Comparison of ENCODE assay signal across 19 mouse cellular contexts in the genomic region with DNA sequence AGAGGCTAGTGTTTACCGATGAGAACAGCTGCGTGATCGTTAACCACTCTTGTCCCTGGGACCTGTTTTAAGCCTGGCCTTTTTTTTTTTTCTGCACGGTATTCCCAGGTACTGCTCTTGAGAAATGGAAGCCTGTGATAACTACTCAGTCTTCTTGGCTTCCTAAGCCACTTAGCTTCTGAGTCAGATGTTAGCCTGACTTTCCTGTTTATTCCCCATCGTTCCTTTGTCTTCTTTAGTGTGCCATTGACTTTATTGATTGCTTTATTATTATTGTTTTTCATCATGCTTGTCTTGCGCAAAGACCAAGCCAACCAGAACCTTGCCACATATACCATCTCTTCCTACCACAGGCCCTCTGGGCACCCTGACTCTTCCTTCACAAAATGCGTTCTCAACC. TPM values are rescaled to one million over a fixed set of nuclear protein-coding genes. Genes with fewer than 3 reads are reported as not detected.
"Had no signal": no experiment of that assay in that cellular context is flagged by ENCODE, and none has a peak within 500 bp of the region (broad histone marks: within the 10 kb centered on the region; RNA-seq: fewer than 3 reads in every experiment).

No protein-coding gene starts in this region.

- H3K9ac ChIP-seq: heart, embryonic 13.5 days; heart, embryonic 15.5 days; hindbrain, embryonic 13.5 days; hindbrain, embryonic 15.5 days; limb, embryonic 13.5 days; limb, embryonic 15.5 days; liver, embryonic 15.5 days had no signal

- ATAC-seq: hindbrain, postnatal 0 days; intestine, embryonic 16.5 days had no signal

- H3K27me3 ChIP-seq: heart, embryonic 13.5 days; heart, embryonic 15.5 days; hindbrain, embryonic 13.5 days; hindbrain, embryonic 15.5 days; limb, embryonic 13.5 days; limb, embryonic 15.5 days; liver, embryonic 15.5 days had no signal

- DNase-seq: gastrocnemius, postnatal 14 days; heart, adult 11 months; heart, adult 2 months; heart, postnatal 14 days; heart, postnatal 36 days; kidney, postnatal 10 days; left cerebral cortex, postnatal 4 days; lung, adult 18-20 months had no signal

- H3K4me1 ChIP-seq: limb, embryonic 13.5 days; limb, embryonic 15.5 days had no signal

- H3K4me3 ChIP-seq: heart, adult 2 months; heart, embryonic 13.5 days; heart, embryonic 15.5 days; hindbrain, embryonic 13.5 days; hindbrain, embryonic 15.5 days; limb, embryonic 13.5 days; limb, embryonic 15.5 days; liver, embryonic 15.5 days had no signal

- H3K9me3 ChIP-seq: heart, embryonic 13.5 days; heart, embryonic 15.5 days; hindbrain, embryonic 13.5 days; hindbrain, embryonic 15.5 days; limb, embryonic 13.5 days; limb, embryonic 15.5 days; liver, embryonic 15.5 days had no signal

- H3K27ac ChIP-seq: heart, adult 2 months; heart, embryonic 13.5 days; heart, embryonic 15.5 days; hindbrain, embryonic 13.5 days; hindbrain, embryonic 15.5 days; hindbrain, postnatal 0 days; limb, embryonic 13.5 days; limb, embryonic 15.5 days; liver, embryonic 15.5 days had no signal

- H3K4me2 ChIP-seq: heart, embryonic 11.5 days; heart, embryonic 13.5 days; heart, embryonic 15.5 days; hindbrain, embryonic 13.5 days; hindbrain, embryonic 15.5 days; limb, embryonic 13.5 days; limb, embryonic 15.5 days had no signal

RNA-seq across cellular contexts. Expression of a gene that starts 51.9 kb away (rescaled TPM):
- total RNA-seq: hematopoietic stem cell, adult 5-6 weeks had no signal
- polyA plus RNA-seq: heart, embryonic 13.5 days; heart, embryonic 15.5 days had no signal
